Mouse (Mus musculus) erythroid progenitor cell, adult 5-6 weeks (primary cell): ENCODE measurements at regions not wholly inside any gene's neighbourhood (a gene's known extent, or its start where the extent isn't known, plus 50 kb on each side); places are given as distances from the start of the nearest gene placed in this dataset.

Experiments
- ATAC-seq: replicated peaks from 2 replicates; pipeline ENCODE4 v1.8.0; 2016; ENCODE audit warnings: moderate number of reproducible peaks, mild to moderate bottlenecking, moderate TSS enrichment, inconsistent platforms; ENCODE audit not compliant: poor library complexity, low FRiP score, severe bottlenecking

DNA sequence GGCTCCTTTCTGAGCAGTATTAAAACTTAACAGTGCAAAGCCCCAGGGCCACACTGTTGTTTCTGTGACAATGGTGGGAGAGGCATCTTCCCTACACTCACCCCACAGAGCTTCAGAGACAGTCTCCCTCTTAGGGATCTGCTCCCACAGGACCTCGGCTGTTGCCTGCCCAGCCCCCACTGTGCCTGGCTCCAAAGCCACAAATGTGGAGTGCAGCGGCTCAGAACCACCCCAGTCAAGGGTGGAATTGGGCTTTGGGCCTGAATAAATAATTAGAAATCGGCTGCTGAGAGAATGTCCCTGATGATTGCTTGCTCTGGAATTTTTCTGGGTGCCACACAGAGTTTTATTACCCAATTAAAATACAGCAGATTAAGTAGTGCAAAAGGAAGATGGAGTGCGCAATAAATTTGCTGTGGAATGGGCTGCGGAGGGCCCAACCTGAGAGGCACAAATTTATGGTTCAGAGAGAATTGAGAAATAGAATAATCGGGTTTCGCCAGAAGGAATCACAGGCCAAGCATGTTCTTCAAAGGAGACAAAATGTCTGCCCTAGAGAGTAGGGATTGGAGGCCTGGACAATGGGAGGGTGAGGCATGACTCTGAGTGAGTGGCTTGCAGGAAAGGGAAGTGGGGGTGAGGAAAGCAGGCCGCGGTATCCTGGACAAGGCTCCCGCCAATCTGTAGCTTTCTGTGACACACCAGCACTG lies 56.4 kb downstream of the Cd24a start:
- ATAC-seq, result no peak

GRCm38 (mm10) chr10:43641169-43641945 lies 63.3 kb downstream of the Cd24a start:
- peak; percentile 61 for ATAC-seq

DNA sequence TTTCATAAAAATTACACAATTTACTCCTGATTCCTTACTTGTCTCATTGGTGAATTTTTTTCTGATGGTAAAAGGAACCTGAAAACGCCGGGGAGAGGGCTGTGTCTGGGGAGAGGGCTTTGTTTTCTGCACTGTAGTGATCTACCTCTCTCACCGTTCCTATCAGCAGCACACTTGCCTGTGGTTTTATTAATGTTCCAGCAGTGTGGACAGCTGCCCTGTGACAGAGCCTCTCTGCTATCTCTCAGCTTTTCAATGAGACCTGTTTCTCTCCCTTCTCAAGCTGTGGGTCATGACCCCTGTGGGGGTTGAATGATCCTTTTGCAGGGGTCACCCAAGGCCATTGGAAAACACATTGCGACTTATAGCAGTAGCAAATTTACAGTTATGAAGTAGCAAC lies 68.2 kb downstream of the Cd24a start:
- peak; percentile 37 for ATAC-seq

- peak; percentile 53 for ATAC-seq
These were observed 68.9 kb downstream of the Cd24a start for GRCm38 (mm10) chr10:43646965-43647364.

GRCm38 (mm10) chr10:43648186-43648585 lies 70.1 kb downstream of the Cd24a start:
- no peak for ATAC-seq

GRCm38 (mm10) chr10:43648815-43649447 lies 70.8 kb downstream of the Cd24a start:
- ATAC-seq, result peak; percentile 48

DNA sequence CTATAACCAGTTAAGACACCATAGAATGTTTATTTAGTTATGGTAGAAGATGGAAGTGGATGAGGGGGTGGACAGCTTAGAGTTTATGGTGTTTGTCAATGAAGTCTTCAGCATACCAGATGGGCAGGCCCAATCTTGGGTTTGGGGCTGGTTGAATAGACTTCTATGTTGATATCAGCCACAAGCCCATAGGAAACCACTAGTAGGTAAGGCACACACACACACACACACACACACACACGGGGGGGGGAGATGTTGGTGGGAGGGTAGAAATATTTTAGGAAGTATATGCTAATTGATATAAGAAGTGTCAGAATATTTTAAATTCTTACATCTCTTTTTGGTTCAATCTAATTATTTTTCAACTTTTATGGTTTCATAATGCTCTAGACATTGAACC lies 72.4 kb downstream of the Cd24a start:
- ATAC-seq, result no peak

DNA sequence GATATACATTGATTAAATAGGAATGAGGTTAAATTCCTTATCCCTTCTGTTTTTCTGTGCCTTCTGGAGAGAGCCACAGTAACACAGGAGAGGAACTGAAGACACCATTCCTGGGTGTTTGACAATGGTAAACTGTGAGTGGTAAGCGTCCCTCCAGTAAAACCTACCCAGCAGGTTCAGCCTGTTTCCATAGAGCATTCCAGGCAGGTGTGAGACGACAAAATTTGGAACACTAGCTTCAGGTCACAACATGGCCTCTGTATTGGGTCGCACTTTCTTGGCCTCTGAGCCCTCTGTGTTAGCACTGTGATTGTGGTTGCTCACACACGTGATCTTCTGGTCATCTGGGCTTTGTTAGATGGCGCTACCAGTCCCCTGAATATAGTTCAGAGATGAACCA lies 73.4 kb downstream of the Cd24a start:
- no peak for ATAC-seq

GRCm38 (mm10) chr10:43651915-43652314 lies 73.8 kb downstream of the Cd24a start:
- no peak for ATAC-seq

DNA sequence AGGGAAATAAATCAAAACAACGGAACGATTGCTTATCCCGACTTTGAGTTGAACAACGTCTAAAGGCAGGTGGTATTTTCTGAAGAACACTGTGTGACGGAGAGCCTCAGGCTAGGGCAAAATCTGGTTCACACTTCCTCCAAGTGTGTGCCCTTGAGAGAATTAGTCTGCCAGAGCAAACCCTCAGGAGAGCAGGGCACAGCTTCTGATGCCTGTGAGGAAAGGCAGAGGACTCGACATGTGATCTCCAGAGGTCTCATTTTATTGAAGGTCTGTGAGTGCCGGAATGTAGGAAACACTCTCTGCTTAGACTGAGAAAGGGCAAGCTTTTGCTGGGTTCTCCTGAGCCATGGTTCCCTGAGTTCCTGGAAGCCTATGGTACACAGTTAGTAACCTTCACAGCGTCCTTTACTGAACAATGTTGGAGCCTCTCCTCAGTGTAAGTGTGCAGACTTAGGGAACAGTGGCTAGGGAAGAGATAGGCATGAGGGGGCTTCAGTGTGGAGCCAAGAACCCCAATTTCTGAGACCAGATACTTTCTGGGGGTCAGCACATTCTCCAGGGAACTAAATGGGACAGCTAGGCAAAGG lies 77.1 kb downstream of the Cd24a start:
- no peak for ATAC-seq

- ATAC-seq, result no peak
These were observed 77.6 kb downstream of the Cd24a start for GRCm38 (mm10) chr10:43655680-43656079.

DNA sequence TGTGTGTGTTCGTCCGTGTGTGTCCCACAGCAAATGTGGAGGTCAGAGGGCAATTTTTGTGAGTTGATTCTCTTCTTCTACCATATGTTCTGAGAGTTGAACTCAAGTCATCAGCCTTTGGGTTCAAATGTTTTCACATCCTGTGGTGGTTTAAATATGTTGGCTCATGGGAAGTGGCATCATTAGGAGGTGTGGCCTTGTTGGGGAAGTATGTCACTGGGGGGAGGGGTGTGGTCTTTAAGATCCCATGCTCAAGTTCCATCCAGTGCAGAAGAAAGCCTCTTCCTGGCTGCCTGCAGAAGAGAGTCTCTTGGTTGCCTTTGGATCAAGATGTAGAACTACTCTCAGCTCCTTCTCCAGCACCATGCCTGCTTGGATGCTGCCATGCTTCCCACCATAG lies 78.1 kb downstream of the Cd24a start:
- ATAC-seq, result no peak

GRCm38 (mm10) chr10:43657501-43658225 lies 79.6 kb downstream of the Cd24a start:
- 0 out of 2 replicates have a peak, but pooled peaks have one; percentile 33 for ATAC-seq

- no peak for ATAC-seq
These were observed 80.1 kb downstream of the Cd24a start for GRCm38 (mm10) chr10:43658226-43658593.

DNA sequence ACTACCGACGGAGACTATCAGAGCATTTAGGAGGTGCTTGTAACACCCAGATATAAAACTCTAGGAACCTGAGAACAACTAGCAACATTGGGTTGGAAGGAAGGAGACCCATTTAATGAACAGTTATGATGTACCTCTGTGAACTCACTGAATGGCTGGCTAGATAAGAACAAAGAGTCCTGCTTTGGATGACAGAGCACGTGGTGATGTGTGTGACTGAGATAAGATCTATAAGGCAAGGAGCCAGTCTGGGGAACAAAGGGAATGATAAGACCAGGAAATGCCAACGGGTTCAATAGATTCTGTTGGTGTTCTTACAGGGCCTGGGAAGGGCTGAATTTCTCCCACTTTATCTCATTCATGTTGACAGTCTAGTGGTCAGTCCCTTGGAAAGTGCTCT lies 86.8 kb downstream of the Cd24a start:
- ATAC-seq, result no peak

DNA sequence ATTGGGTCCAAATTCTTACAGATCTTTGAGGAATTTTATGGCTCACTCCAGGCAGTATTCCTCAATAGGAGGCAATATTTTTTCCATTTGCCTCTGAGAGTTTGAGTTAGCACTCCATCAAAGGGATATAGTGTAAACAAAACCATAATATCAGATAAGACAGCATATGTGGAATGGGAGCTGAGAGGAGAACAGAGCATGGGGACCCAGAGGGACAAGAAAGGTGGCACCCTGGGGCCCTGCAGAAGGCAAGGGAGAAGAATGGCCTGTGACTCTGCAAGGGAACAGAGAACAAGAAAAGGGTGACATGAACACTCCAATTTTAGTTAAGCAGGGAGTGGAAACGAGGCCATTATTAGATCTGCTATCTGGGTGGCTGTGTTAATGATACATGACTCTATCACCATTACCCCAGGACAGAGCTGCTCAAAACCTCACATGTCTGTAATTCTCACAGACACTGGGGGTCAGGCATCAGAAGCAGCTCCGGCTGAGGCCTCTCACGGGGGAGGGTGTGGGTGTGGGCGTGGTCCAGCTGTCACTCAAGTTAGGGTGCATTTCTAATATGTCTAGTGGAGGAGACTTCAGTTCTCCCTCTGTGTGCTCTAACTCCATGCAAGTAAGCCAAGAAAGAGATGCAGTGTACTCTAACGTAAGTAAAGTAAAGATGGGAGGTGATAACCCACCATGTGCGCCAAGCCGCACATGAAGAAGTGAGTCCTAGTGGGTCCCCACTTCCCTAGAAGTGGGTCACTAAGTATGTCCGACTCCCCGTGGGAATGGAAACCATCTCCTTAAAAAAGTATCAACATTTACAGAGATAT lies 88.4 kb downstream of the Cd24a start:
- peak; percentile 86 for ATAC-seq

DNA sequence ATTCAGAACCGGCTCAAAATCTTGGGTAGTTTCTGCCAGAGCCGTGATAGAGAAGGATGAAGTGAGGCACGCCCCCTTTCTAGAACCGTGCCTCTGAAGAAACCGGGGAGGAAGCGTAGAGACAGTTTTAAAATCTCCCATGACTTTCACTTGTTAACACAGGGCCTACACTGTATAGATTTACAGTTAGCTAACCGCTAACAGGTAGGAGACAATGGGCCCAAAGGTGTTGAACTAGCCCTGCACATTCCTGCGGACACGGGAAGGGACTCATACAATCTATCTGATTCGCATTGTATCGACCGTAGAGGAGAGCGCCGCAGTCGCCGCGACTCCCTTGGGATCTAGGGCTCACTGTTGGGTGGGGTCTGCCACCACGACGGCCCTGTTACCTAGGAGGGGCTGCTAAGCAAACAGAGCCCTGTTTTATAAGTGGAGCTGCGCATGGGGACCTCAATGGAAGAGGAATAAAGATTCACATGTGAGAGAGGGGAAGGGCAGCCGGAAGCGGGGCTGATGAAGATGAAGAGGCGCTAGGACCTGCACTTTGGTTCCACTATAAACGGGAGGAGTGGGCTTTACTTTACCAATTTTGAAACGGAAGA lies 89.1 kb downstream of the Cd24a start:
- ATAC-seq, result peak; percentile 15

DNA sequence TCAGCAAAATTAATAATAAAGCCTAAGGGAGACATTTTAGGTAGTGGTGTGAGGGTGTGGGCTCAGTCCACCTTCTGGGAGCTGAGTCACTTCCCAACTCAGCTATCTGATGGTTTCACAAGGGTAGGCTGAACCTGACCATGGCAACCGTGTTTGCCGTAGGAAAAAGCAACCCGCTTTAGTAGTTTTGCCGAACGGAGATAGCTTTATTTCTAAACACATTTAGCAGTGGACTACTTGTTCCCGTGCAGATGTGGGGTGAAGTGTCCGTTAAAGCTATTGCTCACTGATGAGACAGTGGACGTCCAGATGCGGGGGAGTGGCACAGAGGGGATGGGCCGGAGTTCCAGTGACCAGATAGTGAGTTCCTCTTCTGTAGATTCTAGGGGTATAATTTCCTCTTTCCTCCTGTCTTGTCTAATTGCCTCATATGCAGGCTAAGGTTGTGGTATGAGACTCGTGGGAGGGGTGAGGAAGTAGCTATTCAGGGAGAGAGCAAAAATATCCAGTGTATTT lies 89.7 kb downstream of the Cd24a start:
- ATAC-seq, result peak; percentile 84

DNA sequence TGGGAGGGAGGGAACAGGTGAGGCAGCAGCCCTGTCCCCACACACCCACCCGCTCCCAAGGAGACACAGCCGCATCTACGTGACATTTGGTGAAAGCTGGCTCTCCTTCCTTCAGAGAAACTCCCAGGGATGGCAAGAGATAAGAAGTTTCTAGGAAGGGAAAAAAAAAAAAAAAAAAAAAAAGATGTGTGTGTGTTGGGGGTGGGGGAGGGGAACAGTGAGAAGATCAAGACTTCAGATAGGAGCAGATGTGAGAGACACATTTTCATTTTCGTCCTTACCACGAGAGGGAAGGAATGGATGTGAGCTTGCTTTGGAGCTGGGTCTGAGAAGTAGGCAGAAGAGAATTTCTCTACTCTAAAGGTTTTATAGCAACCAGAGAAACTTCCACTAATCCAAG lies 91.4 kb downstream of the Cd24a start:
- no peak for ATAC-seq
